16 mouse cellular contexts compared by ENCODE assay signal in the genomic region with DNA sequence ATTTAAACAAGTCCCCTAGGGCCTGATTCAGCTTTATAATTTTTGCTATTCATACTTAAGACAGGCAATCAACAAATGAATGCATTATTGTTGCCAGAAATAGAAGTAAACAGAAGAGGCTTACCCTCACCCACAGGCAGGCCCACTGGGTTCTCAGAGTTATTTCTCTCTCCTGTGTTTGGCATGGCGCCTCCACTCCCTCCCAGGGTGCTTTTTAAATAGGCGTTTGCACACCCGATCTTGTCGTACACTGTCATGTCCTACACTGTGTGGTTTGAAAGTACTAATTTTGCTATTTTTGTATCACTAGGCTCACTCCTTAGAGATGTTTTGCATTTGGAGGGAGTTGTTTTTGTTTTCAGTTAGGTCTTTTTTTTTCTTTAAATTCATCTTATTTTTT.
DNase-seq lines count a peak whose midpoint lies in the region; ATAC-seq lines count a peak whose summit lies in the region.
"Had no signal": no experiment of that assay in that cellular context is flagged by ENCODE, and none has a peak within 500 bp of the region (broad histone marks: within the 10 kb centered on the region; RNA-seq: fewer than 3 reads in every experiment).

No protein-coding gene starts in this region.

- no peaks in the 10 kb centered on the region for H3K27me3 ChIP-seq in forebrain, embryonic 16.5 days (replicated peaks; ENCODE audit: control insufficient read depth, insufficient read depth, low read length)
- no peaks in the 10 kb centered on the region for H3K27me3 ChIP-seq in forebrain, embryonic 12.5 days
- H3K27me3 ChIP-seq: heart, embryonic 15.5 days; midbrain, embryonic 12.5 days had no signal

- H3K9me3 ChIP-seq in forebrain, embryonic 16.5 days (ENCODE audit: control insufficient read depth, low read length) = no peaks in the 10 kb centered on the region
- no peaks in the 10 kb centered on the region for H3K9me3 ChIP-seq in forebrain, embryonic 12.5 days
- H3K9me3 ChIP-seq: heart, embryonic 15.5 days; midbrain, embryonic 12.5 days had no signal

- no peaks in the 10 kb centered on the region for H3K36me3 ChIP-seq in forebrain, embryonic 16.5 days (ENCODE audit: control insufficient read depth, insufficient read depth)
- no peaks in the 10 kb centered on the region for H3K36me3 ChIP-seq in forebrain, embryonic 12.5 days (replicated peaks)
- H3K36me3 ChIP-seq: heart, embryonic 15.5 days; midbrain, embryonic 12.5 days had no signal

- ATAC-seq in forebrain, embryonic 16.5 days = peak; percentile 40; the same call in 1 of the 2 replicates
- no peak for ATAC-seq in forebrain, embryonic 12.5 days (ENCODE audit: low FRiP score)
- ATAC-seq in megakaryocyte, adult 5-6 weeks (ENCODE audit: poor library complexity, severe bottlenecking) = no peak
- ATAC-seq: intestine, embryonic 16.5 days had no signal

- no peak overlapping the region for H3K9ac ChIP-seq in forebrain, embryonic 16.5 days (replicated peaks; ENCODE audit: low read depth, low read length)
- no peak overlapping the region for H3K9ac ChIP-seq in forebrain, embryonic 12.5 days
- H3K9ac ChIP-seq: heart, embryonic 15.5 days; midbrain, embryonic 12.5 days had no signal

- no peak overlapping the region for H3K27ac ChIP-seq in forebrain, embryonic 16.5 days (ENCODE audit: low read length)
- H3K27ac ChIP-seq in forebrain, embryonic 12.5 days = no peak overlapping the region
- H3K27ac ChIP-seq: heart, embryonic 15.5 days; kidney, postnatal 0 days; midbrain, embryonic 12.5 days had no signal

- 58% methylated on average over 4 of the region's 4 CpGs for WGBS in forebrain, embryonic 16.5 days
- WGBS in forebrain, embryonic 12.5 days = 87% methylated on average over 4 of the region's 4 CpGs

- H3K4me2 ChIP-seq in forebrain, embryonic 16.5 days (ENCODE audit: low read length) = no peak overlapping the region
- H3K4me2 ChIP-seq in forebrain, embryonic 12.5 days = no peak overlapping the region
- H3K4me2 ChIP-seq: heart, embryonic 15.5 days; midbrain, embryonic 12.5 days had no signal

- H3K4me3 ChIP-seq in forebrain, embryonic 16.5 days (replicated peaks; ENCODE audit: low read length) = no peak overlapping the region
- H3K4me3 ChIP-seq in forebrain, embryonic 12.5 days (replicated peaks) = no peak overlapping the region
- H3K4me3 ChIP-seq: heart, embryonic 15.5 days; midbrain, embryonic 12.5 days had no signal

- peak; percentile 8 for DNase-seq in brain, embryonic 18.5 days (ENCODE audit: low read depth, low spot score)
- DNase-seq in left cerebral cortex, adult 18-20 months (ENCODE audit: low spot score in 2 of 2) = peak; percentile 38 to 58
- peak; percentile 56 to 60 for DNase-seq in right cerebral cortex, adult 2 months (ENCODE audit: low spot score in 2 of 2)
- DNase-seq in adipocyte (ENCODE audit: low spot score) = no peak
- DNase-seq in kidney, postnatal 10 days = no peak
- DNase-seq: adrenal gland, adult 2 months; cerebellum, adult 9-11 months; lung, adult 2 months; lung, postnatal 4 days had no signal

- no peaks in the 10 kb centered on the region for H3K4me1 ChIP-seq in forebrain, embryonic 16.5 days (replicated peaks; ENCODE audit: control insufficient read depth, insufficient read depth, low read length)
- H3K4me1 ChIP-seq in forebrain, embryonic 12.5 days = no peaks in the 10 kb centered on the region
- H3K4me1 ChIP-seq: midbrain, embryonic 12.5 days had no signal

Comparison
In these comparisons a context has a peak if more than half of its experiments do, and no peak if none do; other contexts are left out.
1. DNase-seq: peak in brain, embryonic 18.5 days (single experiment), left cerebral cortex, adult 18-20 months (2 of 2) and right cerebral cortex, adult 2 months (2 of 2); none in adipocyte (single experiment) and kidney, postnatal 10 days (single experiment).